Mouse (Mus musculus): ENCODE data around the gene Zfp976.
"Not testable (repeated sequence)": the region's sequence is repeated elsewhere in the genome, so short reads cannot be mapped to it uniquely, and the experiment has no call there.

Zfp976 gene

DNA sequence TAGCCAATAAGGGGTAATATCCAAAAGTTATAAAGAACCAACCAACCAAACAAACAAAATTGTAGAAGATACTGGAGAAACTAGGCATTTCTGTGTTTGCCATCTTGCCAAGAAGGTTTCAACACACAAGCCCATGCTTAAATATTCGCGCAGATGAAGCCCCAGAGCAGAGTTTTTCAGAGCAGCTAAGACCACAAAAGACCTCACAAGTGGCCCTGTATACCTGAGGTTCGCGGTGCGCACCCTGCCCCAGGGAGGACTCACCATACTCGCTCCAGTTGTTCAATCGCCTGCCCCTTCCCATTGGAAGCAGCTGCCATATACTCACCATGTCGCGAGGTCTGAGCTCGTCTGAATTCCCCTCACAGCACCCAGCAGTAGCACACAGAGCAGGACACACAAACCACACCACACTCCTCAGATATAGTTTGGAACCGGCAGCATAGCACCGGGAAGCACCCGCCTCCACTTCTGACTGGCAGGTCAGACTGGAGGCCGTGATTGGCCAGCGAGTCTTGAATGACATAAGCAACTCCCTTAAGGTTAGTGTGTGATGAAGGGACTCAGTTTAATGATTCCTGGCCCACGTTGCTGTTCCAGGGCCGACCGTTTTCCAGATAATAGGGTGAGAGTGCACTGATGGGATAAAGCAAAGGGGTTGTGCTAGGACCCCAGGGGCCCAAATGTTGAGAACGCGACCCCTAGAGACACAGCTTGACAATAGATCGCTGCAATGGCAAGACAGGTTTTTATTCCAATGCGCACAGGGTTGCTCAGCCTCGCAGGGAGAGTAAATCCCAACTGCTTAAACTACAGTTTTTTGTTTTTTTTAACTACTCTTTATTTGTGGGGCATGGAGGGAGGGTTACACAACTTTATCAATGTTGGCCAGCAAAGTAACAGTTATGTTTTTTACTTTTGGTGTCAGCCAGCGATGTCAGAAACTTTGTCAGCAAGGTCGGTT is at the start of gene Zfp976:
Zfp976 (minus strand) TSS at position 437 of the 964 bp plus-strand sequence.
- DNase-seq (ENCODE audit: low spot score): peak; percentile 78

DNA sequence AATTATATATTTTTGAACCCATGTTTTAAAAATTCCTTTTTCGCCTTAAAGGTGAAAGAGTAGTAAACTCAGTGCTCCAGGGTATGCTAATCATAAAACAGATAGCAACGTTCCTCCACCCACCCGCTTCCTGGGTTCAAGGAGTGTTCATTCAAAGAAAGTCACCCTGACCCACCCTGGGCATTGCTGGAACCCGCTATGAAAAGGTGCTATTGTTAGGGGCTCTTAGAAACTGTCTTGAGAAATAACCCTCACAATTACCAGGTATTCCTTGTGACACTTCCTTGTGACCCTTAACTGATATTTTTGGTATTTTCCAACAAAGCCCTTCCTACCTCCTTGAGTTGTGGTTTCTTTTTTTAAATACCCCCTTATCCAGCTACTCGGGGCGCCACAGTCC is 37.7 kb upstream of the Zfp976 start:
- not testable (repeated sequence) for DNase-seq (ENCODE audit: low spot score)

DNA sequence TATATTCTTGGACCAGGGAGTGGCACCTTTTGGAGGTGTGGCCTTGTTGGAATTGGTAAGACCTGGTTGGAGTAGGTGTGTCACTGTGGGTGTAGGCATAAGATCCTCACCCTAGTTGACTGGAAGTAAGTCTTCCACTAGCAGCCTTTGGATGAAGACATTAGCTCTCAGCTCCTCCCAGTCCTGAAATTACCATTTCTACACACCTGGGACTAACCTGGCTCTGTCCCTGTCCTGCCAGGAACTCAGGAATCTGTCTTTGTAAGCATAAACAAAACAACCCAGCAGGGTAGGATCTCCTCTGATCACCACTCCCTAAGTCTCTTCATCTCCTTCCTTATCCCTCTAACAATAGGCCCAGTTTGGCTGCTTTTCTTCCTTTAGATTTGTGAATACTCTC is 37.3 kb upstream of the Zfp976 start:
- not testable (repeated sequence) for DNase-seq (ENCODE audit: low spot score)

GRCm38 (mm10) chr7:42660140-42660539 is 17.8 kb upstream of the Zfp976 start:
- DNase-seq (ENCODE audit: low spot score): not testable (repeated sequence)

GRCm38 (mm10) chr7:42655211-42655610 is 12.8 kb upstream of the Zfp976 start:
- DNase-seq (ENCODE audit: low spot score): not testable (repeated sequence)

GRCm38 (mm10) chr7:42643120-42643620 is 782 bp upstream of the Zfp976 start:
- peak; percentile 3 for DNase-seq (ENCODE audit: low spot score)

GRCm38 (mm10) chr7:42631031-42631430 is 11.4 kb downstream of the Zfp976 start:
- DNase-seq (ENCODE audit: low spot score): not testable (repeated sequence)

GRCm38 (mm10) chr7:42595666-42596065 is 46.7 kb downstream of the Zfp976 start:
- DNase-seq (ENCODE audit: low spot score): not testable (repeated sequence)

GRCm38 (mm10) chr7:42592413-42592812 is 50.0 kb downstream of the Zfp976 start, which contains the start of gene Zfp977:
Gene Zfp977 (minus strand): TSS chr7:42592547.
- not testable (repeated sequence) for DNase-seq (ENCODE audit: low spot score)

DNA sequence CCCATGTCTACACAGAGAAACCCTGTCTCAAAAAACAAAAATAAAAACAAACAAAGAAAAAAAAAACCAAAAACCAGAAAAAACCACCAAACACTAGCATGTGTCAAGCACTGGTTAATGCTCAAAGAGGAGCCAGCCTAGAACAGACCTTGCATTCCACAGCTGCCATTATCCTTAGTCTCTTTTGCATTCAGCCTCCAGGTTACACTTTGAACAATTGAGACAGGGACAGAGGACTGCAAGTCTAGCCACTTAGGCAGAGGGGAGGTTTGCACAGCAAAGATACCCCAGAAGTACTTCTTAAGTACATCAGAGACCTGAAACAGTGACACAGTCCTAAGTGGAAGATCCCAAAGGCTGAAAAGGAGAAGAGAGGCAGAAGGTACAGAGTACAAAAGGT is 51.1 kb downstream of the Zfp976 start:
- not testable (repeated sequence) for DNase-seq (ENCODE audit: low spot score)

- no peak for DNase-seq (ENCODE audit: low spot score)
Observed at GRCm38 (mm10) chr7:42578488-42578887, 63.9 kb downstream of the Zfp976 start, which contains the start of gene Gm21028. Gene Gm21028 (minus strand): TSS chr7:42578588.
